Mouse (Mus musculus): Measurements from ENCODE around the gene P2ry13. TPM values are rescaled to one million over a fixed set of nuclear protein-coding genes. Genes with fewer than 3 reads are reported as not detected.
A peak's percentile ranks its signal among the peaks of the same experiment; 100 is the strongest.

P2ry13 gene
- polyA plus RNA-seq, 1 experiment from 2014 or later: 0.97 TPM

DNA sequence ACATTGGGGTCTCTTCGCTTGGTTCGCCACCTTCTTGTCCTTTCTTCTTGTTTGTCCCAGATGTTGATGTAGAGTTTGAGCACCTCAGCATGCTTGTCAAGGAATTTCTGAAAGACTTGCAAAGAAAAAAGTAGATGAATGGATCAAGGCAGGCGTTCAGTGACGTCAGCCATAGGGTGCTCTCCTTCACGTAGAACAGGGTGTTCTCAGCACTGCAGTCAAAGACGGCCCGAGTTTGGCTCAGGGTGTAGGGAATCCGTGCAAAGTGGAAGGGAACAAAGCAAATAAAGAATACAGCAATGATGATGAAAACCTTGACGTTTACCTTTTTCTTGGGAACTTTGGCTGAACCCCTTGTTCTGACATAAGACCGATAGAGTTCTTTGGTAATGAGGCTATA is 6.5 kb upstream of the P2ry13 start:
- 90% methylated on average over 10 of the region's 10 CpGs for WGBS
- Histone ChIP-seq H3K4me3 (no peak overlapping the region), H3K4me1 (no peaks in the 10 kb centered on the region), H3K36me3 (no peaks in the 10 kb centered on the region), H3K4me2 (replicated peaks) (no peak overlapping the region), H3K27ac (no peak overlapping the region), H3K9ac (no peak overlapping the region), H3K27me3 (no peaks in the 10 kb centered on the region), H3K9me3 (no peaks in the 10 kb centered on the region)
- ATAC-seq (ENCODE audit: low FRiP score, low read depth): no peak

DNA sequence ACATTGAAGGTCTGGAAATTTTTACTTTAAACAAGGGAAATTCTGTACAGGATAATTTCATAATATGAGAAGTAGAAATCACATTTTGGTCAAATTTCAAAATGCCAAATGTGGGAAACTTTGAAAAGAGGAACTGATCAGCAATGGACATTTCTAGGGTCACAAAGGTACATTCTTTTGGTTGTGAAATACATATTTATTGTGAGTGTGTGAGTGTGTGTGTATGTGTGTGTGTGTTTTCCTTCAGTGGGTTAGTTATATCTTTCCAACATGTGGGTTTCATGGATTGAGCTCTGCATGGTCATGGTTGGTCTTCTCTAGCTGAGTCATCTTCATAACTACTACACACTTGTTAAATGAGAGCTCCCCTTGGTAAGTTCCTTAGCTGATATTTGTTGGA is 1.7 kb upstream of the P2ry13 start:
- H3K9me3 ChIP-seq: no peaks in the 10 kb centered on the region
- peaks cover 14% of the 10 kb centered on the region for H3K4me1 ChIP-seq

DNA sequence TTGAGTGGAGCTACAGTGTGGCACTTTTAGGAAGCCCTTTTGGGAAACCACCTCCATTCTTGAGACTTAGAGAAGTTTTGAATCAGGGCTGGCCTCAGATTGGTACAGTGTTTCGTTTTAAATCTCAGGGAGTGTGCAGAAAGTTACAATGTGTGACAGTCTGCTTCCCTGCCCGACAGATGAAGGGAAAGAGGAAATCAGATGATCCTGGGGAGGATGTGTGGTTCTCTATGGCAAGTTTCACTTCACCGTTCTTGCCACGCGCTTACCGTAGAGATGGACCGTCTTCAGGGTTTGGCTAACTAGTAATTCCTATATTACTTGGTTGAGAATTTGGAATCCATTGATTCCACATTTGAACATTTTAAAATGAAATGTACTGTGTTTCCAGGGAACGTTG is 1.1 kb upstream of the P2ry13 start:
- WGBS: 79% methylated on average over 8 of the region's 8 CpGs
- Histone ChIP-seq H3K4me3 (no peak overlapping the region), H3K27me3 (no peaks in the 10 kb centered on the region), H3K36me3 (no peaks in the 10 kb centered on the region), H3K27ac (no peak overlapping the region), H3K9me3 (no peaks in the 10 kb centered on the region), H3K4me2 (replicated peaks) (no peak overlapping the region), H3K9ac (no peak overlapping the region), H3K4me1 (peaks cover 14% of the 10 kb centered on the region)
- ATAC-seq (ENCODE audit: low FRiP score, low read depth): no peak

More for the DNA sequence above, 1.7 kb upstream of the P2ry13 start:
- Histone ChIP-seq H3K9ac (no peak overlapping the region), H3K27me3 (no peaks in the 10 kb centered on the region), H3K27ac (no peak overlapping the region), H3K4me2 (replicated peaks) (no peak overlapping the region), H3K36me3 (no peaks in the 10 kb centered on the region), H3K4me3 (no peak overlapping the region)
- ATAC-seq (ENCODE audit: low FRiP score, low read depth): no peak

DNA sequence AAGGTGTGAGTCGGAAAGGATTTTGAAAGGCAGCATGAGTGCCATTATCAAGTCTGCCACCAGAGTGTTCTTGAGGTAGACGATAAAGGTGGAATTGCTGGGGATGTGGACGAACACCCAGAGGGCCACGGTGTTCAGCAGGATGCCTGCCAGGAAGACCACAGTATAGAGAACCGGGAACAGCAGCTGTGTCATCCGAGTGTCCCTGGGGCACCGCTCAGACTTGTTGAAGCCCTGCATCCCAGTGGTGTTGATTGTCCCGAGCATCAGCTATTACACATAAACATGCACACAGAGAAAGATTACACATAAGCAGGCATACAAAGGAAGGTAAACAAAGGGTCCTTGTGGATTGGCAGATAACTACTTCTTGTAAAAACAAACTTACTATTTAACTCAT is 593 bp downstream of the P2ry13 start:
- Histone ChIP-seq H3K4me1 (peaks cover 17% of the 10 kb centered on the region), H3K27ac (no peak overlapping the region), H3K36me3 (no peaks in the 10 kb centered on the region), H3K4me2 (replicated peaks) (no peak overlapping the region), H3K27me3 (no peaks in the 10 kb centered on the region), H3K9me3 (no peaks in the 10 kb centered on the region), H3K4me3 (no peak overlapping the region), H3K9ac (no peak overlapping the region)
- 77% methylated on average over 8 of the region's 8 CpGs for WGBS
- no peak for ATAC-seq (ENCODE audit: low FRiP score, low read depth)

DNA sequence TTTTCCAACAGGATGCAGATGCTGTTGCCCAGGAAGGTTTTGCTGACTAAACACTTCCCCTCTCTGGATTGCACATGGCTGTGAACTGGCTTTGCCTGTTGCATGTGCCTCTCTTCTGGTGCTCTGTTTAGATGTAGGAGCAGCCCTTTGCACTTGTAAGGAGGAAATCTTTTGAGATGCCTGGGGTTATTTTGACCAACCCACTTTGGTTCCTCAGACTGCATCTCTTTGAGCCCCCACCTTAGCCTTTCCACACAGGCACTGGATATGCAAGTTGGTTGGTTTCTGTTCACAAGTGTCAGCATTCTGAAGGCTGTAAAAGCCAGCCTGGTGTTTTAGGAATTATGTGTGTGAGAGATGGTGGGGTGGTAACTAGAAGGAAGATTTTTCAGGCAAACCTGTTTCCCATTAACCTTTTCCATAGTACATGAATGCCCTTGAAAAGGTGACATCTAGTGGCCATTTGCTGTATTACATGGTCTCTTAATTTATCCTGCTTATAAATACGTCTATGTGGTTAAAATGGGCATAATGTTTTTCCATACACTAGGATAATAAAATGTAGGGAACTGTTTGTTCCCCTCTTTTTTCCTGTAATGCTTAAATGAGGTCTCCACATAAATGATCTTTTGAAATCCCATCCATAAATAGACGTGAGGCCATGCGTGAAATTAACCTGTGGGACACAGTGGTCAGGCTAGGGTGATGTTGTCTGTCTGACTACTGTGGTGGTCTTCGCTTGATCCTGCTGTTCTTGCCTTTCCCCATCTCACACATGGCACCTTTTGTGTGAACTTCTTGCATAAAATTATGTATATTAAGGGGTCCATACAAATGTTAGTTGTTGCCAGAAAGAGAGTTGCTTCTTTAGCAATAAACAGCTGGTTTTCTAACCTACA is 1.8 kb downstream of the P2ry13 start:
- Histone ChIP-seq H3K36me3 (no peaks in the 10 kb centered on the region), H3K4me1 (peaks cover 25% of the 10 kb centered on the region), H3K27me3 (no peaks in the 10 kb centered on the region), H3K4me2 (replicated peaks) (no peak overlapping the region), H3K27ac (no peak overlapping the region), H3K9me3 (no peaks in the 10 kb centered on the region), H3K9ac (no peak overlapping the region), H3K4me3 (no peak overlapping the region)
- WGBS: 61% methylated on average over 4 of the region's 4 CpGs
- peak; percentile 41; the same call in 1 of the 2 replicates for ATAC-seq (ENCODE audit: low FRiP score, low read depth)

DNA sequence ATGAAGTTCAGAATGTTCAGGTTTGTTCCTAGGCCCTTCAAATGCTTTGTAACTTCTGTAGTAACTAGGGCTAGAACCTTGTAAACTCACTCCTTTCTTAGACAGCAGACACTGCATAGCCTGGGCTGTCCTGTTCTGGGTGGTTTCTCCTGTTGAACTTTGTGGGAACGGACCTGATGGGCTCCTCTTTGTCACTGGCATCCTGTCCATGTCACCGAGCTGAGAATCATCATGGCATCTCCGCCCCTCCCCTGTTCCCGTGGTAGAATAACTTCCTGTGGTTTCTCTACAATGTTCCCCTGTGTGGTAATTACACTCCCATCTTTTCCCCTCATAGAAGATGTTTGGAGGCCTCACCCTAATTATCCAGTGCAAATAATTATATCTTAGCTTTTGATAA is 4.7 kb downstream of the P2ry13 start:
- no peaks in the 10 kb centered on the region for H3K9me3 ChIP-seq
- ATAC-seq (ENCODE audit: low FRiP score, low read depth): no peak
- no peaks in the 10 kb centered on the region for H3K27me3 ChIP-seq
- peaks cover 25% of the 10 kb centered on the region for H3K4me1 ChIP-seq
- no peaks in the 10 kb centered on the region for H3K36me3 ChIP-seq
- 80% methylated on average over 4 of the region's 4 CpGs for WGBS
- no peak overlapping the region for H3K4me3 ChIP-seq
- H3K4me2 ChIP-seq (replicated peaks): no peak overlapping the region
- no peak overlapping the region for H3K9ac ChIP-seq
- no peak overlapping the region for H3K27ac ChIP-seq

DNA sequence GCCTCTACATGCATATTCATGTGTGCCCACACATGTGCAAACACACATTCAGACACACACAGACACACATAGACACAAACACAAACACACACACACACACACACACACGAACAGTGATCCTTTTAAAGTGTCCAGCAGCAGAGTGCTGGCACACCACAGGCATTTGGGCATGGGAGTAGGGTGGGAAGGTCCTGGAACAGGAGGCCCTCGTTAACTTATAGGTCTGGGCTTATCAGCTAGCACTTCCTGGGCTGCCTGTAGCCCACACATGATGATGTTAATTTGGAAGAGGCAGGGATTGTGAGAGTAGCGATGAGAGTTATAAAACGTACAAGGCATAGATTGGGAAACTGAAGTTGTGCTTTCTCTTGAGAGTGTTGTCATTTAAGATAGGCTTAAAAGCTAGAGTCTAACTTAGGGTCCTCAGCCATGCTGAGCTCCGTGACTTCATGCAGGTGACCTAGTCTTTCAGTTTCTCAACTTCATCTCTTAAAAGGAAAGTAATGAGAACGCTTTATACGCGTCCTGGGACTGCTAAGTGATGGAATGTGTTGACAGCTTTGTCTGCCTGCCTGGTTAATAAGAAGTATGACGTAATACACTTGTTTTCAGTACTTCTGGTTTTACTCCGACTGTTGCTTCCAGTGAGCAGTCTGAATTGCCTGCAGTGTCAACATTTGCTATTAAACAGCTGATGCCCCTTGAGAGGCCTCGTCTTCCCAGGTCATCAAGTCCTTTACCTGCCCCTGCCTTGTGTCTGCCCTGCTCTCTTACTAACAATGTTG is 5.8 kb downstream of the P2ry13 start:
- WGBS: 36% methylated on average over 11 of the region's 11 CpGs
- H3K36me3 ChIP-seq: no peaks in the 10 kb centered on the region
- no peak overlapping the region for H3K4me2 ChIP-seq (replicated peaks)
- ATAC-seq (ENCODE audit: low FRiP score, low read depth): 0 out of 2 replicates have a peak, but pooled peaks have one; percentile 37
- H3K4me3 ChIP-seq: no peak overlapping the region
- H3K4me1 ChIP-seq: peaks cover 25% of the 10 kb centered on the region
- H3K27ac ChIP-seq: no peak overlapping the region
- no peaks in the 10 kb centered on the region for H3K27me3 ChIP-seq
- no peaks in the 10 kb centered on the region for H3K9me3 ChIP-seq
- no peak overlapping the region for H3K9ac ChIP-seq

DNA sequence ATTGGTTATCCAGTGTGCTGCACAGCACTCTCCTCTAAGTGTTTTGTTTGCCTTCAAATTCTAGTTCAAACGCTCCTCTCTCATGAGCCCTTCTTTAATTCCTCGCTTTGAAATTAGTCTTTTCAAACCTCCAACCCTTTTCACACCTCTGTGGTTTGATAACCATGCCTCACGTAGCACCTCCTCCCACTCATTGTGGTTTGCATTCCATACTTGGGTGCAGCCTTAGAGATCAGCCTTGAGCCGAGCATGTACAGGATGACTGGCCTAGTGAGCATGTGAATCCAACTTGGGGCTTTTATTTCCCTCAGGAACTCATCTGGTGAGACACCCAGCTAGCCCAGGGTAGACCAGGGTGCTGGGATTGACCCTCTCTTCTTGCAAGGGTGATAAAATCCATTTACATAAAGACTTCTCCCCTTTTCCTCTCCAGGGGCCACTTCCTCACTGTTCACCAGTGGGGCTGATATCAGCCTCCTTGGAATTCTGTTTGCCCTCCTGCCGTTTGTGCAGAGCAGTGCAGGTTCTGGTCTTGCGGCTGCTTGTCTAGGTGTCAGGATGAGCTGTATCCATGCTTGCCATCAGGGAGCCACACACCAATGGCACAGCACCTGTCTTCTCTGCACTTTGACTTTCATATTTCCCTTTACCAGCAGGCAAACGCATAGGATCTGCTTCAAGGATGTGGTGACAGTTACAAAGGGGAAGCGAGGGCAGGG is 6.7 kb downstream of the P2ry13 start:
- H3K9ac ChIP-seq: no peak overlapping the region
- ATAC-seq (ENCODE audit: low FRiP score, low read depth): no peak
- no peaks in the 10 kb centered on the region for H3K27me3 ChIP-seq
- no peak overlapping the region for H3K27ac ChIP-seq
- no peaks in the 10 kb centered on the region for H3K9me3 ChIP-seq
- H3K4me3 ChIP-seq: no peak overlapping the region
- H3K36me3 ChIP-seq: no peaks in the 10 kb centered on the region
- no peak overlapping the region for H3K4me2 ChIP-seq (replicated peaks)
- peaks cover 25% of the 10 kb centered on the region for H3K4me1 ChIP-seq
- 75% methylated on average over 8 of the region's 8 CpGs for WGBS

DNA sequence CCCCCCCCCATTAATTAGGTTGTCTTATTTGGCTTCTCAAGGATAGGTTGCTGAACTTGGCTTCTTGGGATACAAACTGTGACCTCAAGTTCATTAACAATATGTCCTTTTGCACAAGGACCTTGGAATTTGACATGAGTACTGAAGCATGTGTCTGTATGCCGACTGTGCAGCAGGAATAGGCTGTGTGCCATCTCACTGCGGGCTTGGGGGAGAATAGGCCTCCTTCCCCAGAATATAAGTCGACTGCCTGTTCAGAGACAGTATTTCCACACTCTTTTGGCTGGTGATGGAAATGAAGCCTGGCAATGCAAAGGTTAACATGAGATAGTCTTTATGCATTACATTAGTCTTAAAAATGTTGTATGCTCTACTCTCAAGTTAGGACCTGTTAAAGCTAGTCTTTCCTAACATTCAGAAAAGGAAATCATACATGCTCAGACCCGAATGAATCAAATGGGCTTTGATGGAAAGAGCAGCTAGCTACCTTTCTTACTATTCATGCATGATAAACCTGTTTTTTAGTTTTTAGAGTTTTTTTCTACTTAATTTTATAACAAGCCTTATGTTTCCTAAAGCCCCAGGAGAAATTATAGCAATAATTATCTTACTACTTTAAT is 13.2 kb downstream of the P2ry13 start:
- H3K9me3 ChIP-seq: no peaks in the 10 kb centered on the region
- H3K27ac ChIP-seq: no peak overlapping the region
- no peak overlapping the region for H3K9ac ChIP-seq
- WGBS: 78% methylated on average over 4 of the region's 4 CpGs
- no peak overlapping the region for H3K4me3 ChIP-seq
- H3K27me3 ChIP-seq: no peaks in the 10 kb centered on the region
- H3K36me3 ChIP-seq: no peaks in the 10 kb centered on the region
- H3K4me1 ChIP-seq: no peaks in the 10 kb centered on the region
- no peak for ATAC-seq (ENCODE audit: low FRiP score, low read depth)
- H3K4me2 ChIP-seq (replicated peaks): no peak overlapping the region

DNA sequence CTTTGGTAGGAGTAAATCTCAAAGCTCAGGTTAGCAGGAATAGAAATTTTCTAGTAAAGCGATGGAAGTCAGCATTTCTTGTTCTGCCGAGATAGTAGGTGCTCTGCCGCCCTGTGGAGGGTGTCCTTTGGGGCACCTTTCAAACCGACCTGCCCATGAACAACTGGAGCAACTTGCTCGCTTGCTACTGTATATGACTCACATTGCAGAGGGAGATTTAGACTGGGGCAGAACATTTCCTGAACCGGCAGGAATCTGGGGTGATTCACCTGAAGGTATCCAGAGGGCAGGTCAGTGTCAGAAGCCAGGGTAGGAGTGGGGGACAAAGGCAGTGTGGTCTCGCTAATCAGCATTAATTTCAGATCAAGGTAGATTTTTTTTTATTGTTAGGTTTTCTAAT is 15.7 kb downstream of the P2ry13 start, which contains the start of gene Gpr87:
Gene Gpr87, minus strand, starts transcription at position 167 of the 400 bp plus-strand sequence.
- Histone ChIP-seq H3K4me3 (no peak within 1 kb of the TSS), H3K4me1 (no peaks in the 10 kb centered on the region), H3K27me3 (no peaks in the 10 kb centered on the region), H3K9ac (no peak within 1 kb of the TSS), H3K36me3 (no peaks in the 10 kb centered on the region), H3K27ac (no peak within 1 kb of the TSS), H3K9me3 (no peaks in the 10 kb centered on the region), H3K4me2 (replicated peaks) (no peak within 1 kb of the TSS)
- ATAC-seq (ENCODE audit: low FRiP score, low read depth): no peak
- 84% methylated on average over 7 of the region's 7 CpGs for WGBS

DNA sequence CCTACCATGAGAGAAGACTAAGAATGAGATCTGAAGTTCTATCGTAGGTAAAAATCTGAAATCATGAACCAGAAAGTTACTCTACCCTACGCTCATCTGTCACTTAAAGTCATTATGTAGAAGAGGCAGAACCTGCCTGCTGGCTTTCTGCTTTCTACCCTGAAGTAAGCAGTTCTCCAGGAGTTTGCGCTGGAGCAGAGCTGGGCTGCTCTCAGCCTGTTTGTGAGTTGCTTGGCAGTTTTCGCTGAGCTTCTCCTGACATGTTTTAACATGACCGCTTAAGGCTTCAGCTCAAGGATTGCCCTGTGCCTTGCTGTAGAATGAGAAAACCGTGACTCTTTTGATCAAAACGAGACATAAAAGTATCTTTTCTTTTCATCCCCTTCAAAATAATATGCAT is 16.6 kb downstream of the P2ry13 start:
- no peaks in the 10 kb centered on the region for H3K27me3 ChIP-seq
- no peaks in the 10 kb centered on the region for H3K9me3 ChIP-seq
- H3K36me3 ChIP-seq: no peaks in the 10 kb centered on the region
- no peak overlapping the region for H3K4me3 ChIP-seq
- H3K27ac ChIP-seq: no peak overlapping the region
- H3K9ac ChIP-seq: no peak overlapping the region
- no peak for ATAC-seq (ENCODE audit: low FRiP score, low read depth)
- no peaks in the 10 kb centered on the region for H3K4me1 ChIP-seq
- WGBS: 82% methylated on average over 7 of the region's 7 CpGs
- no peak overlapping the region for H3K4me2 ChIP-seq (replicated peaks)
